Mouse (Mus musculus): ENCODE measurements around the gene Oscar.
"Not testable (repeated sequence)": the region's sequence is repeated elsewhere in the genome, so short reads cannot be mapped to it uniquely, and the experiment has no call there.

The Oscar gene

GRCm38 (mm10) chr7:3611006-3611405, 5.0 kb downstream of the Oscar start:
- no peak for DNase-seq (ENCODE audit: low read depth in 1 of 2, low spot score in 2 of 2)

- DNase-seq (ENCODE audit: low read depth in 1 of 2, low spot score in 2 of 2), result no peak
Measured at GRCm38 (mm10) chr7:3610437-3610836, 5.5 kb downstream of the Oscar start.

GRCm38 (mm10) chr7:3609082-3609481, 6.9 kb downstream of the Oscar start:
- DNase-seq (ENCODE audit: low read depth in 1 of 2, low spot score in 2 of 2), result no peak

- DNase-seq (ENCODE audit: low read depth in 1 of 2, low spot score in 2 of 2), result no peak
Measured at GRCm38 (mm10) chr7:3608668-3609067, 7.3 kb downstream of the Oscar start.

- no peak for DNase-seq (ENCODE audit: low read depth in 1 of 2, low spot score in 2 of 2)
Measured at GRCm38 (mm10) chr7:3607391-3607790, 8.6 kb downstream of the Oscar start.

GRCm38 (mm10) chr7:3606798-3607197, 9.2 kb downstream of the Oscar start:
- no peak for DNase-seq (ENCODE audit: low read depth in 1 of 2, low spot score in 2 of 2)

GRCm38 (mm10) chr7:3601119-3601518, 14.8 kb downstream of the Oscar start:
- peak; percentile 19 to 31 for DNase-seq (ENCODE audit: low read depth in 1 of 2, low spot score in 2 of 2)

GRCm38 (mm10) chr7:3597755-3598154, 18.2 kb downstream of the Oscar start:
- DNase-seq (ENCODE audit: low read depth in 1 of 2, low spot score in 2 of 2), result not testable (repeated sequence)

- no peak for DNase-seq (ENCODE audit: low read depth in 1 of 2, low spot score in 2 of 2)
Measured at GRCm38 (mm10) chr7:3595146-3595545, 20.8 kb downstream of the Oscar start.

- no peak for DNase-seq (ENCODE audit: low read depth in 1 of 2, low spot score in 2 of 2)
Measured at GRCm38 (mm10) chr7:3594686-3595085, 21.3 kb downstream of the Oscar start.

- no peak for DNase-seq (ENCODE audit: low read depth in 1 of 2, low spot score in 2 of 2)
Measured at GRCm38 (mm10) chr7:3593855-3594254, 22.1 kb downstream of the Oscar start.

GRCm38 (mm10) chr7:3591534-3591933, 24.4 kb downstream of the Oscar start:
- no peak for DNase-seq (ENCODE audit: low read depth in 1 of 2, low spot score in 2 of 2)

- no peak for DNase-seq (ENCODE audit: low read depth in 1 of 2, low spot score in 2 of 2)
Measured at GRCm38 (mm10) chr7:3590550-3590949, 25.4 kb downstream of the Oscar start.

GRCm38 (mm10) chr7:3587292-3587691, 28.7 kb downstream of the Oscar start:
- no peak for DNase-seq (ENCODE audit: low read depth in 1 of 2, low spot score in 2 of 2)

GRCm38 (mm10) chr7:3586255-3586654, 29.7 kb downstream of the Oscar start:
- no peak for DNase-seq (ENCODE audit: low read depth in 1 of 2, low spot score in 2 of 2)

GRCm38 (mm10) chr7:3585763-3586162, 30.2 kb downstream of the Oscar start:
- no peak for DNase-seq (ENCODE audit: low read depth in 1 of 2, low spot score in 2 of 2)

GRCm38 (mm10) chr7:3580029-3580428, 35.9 kb downstream of the Oscar start:
- DNase-seq (ENCODE audit: low read depth in 1 of 2, low spot score in 2 of 2), result no peak

- DNase-seq (ENCODE audit: low read depth in 1 of 2, low spot score in 2 of 2), result no peak
Measured at GRCm38 (mm10) chr7:3578952-3579546, 36.9 kb downstream of the Oscar start.

GRCm38 (mm10) chr7:3578196-3578595, 37.8 kb downstream of the Oscar start:
- no peak for DNase-seq (ENCODE audit: low read depth in 1 of 2, low spot score in 2 of 2)

- no peak for DNase-seq (ENCODE audit: low read depth in 1 of 2, low spot score in 2 of 2)
Measured at GRCm38 (mm10) chr7:3576354-3577124, 39.4 kb downstream of the Oscar start.

GRCm38 (mm10) chr7:3574216-3574615, 41.7 kb downstream of the Oscar start:
- DNase-seq (ENCODE audit: low read depth in 1 of 2, low spot score in 2 of 2), result no peak

GRCm38 (mm10) chr7:3571847-3572246, 44.1 kb downstream of the Oscar start:
- no peak for DNase-seq (ENCODE audit: low read depth in 1 of 2, low spot score in 2 of 2)

GRCm38 (mm10) chr7:3570580-3570979, 45.4 kb downstream of the Oscar start:
- not testable (repeated sequence) for DNase-seq (ENCODE audit: low read depth in 1 of 2, low spot score in 2 of 2)
